Mouse (Mus musculus) cerebellum, adult 2 months (tissue): Measurements from ENCODE around the gene St8sia2.

Source experiments
- CTCF ChIP-seq: fragments of 200-500 bp; IDR thresholded peaks from 2 replicates; pipeline ENCODE4 v1.5.1; 2011; ENCODE audit warnings: low read depth, mild to moderate bottlenecking, control low read depth, low read length, moderate library complexity, borderline replicate concordance; ENCODE audit not compliant: insufficient read depth
- POLR2A ChIP-seq: fragments of 200-500 bp; IDR thresholded peaks from 2 replicates; pipeline ENCODE4 v1.6.1; 2011; ENCODE audit warnings: low read length, control low read depth, borderline replicate concordance; ENCODE audit not compliant: insufficient read depth

GRCm38 (mm10) chr7:74013601-74014175 lies at the start of gene St8sia2:
- TF ChIP-seq CTCF (no peak), POLR2A (no peak)
